Mouse (Mus musculus) intestine, embryonic 16.5 days (tissue): Measurements from ENCODE around the gene Rmdn2. TPM values are rescaled to one million over a fixed set of nuclear protein-coding genes. Genes with fewer than 3 reads are reported as not detected.

Experiments used
- ATAC-seq: fragments of 200-750 bp; cut with Nextera tagmentation; 2 replicates; pipeline ENCODE4 v1.8.0; 2017; ENCODE audit warnings: moderate TSS enrichment, moderate library complexity
- H3K27ac ChIP-seq: fragments of 300-500 bp; sonication (generic); 2 replicates; pipeline ENCODE4 v1.5.1; 2014; ENCODE audit warnings: mild to moderate bottlenecking, low read length
- H3K27me3 ChIP-seq: fragments of 300-500 bp; sonication (generic); replicated peaks from 2 replicates; pipeline ENCODE4 v1.6.1; 2014; ENCODE audit warnings: low read length, control low read depth, mixed read lengths; ENCODE audit not compliant: control insufficient read depth, insufficient read depth
- H3K36me3 ChIP-seq: fragments of 300-500 bp; sonication (generic); 2 replicates; pipeline ENCODE4 v1.6.1; 2014; ENCODE audit warnings: low read length, control low read depth; ENCODE audit not compliant: control insufficient read depth, insufficient read depth
- H3K4me1 ChIP-seq: fragments of 300-500 bp; sonication (generic); 2 replicates; pipeline ENCODE4 v1.6.1; 2014; ENCODE audit warnings: low read length, control low read depth, mixed read lengths; ENCODE audit not compliant: control insufficient read depth, insufficient read depth
- H3K4me2 ChIP-seq: fragments of 300-500 bp; sonication (generic); 2 replicates; pipeline ENCODE4 v1.6.1; 2014; ENCODE audit warnings: low read depth, low read length, control low read depth
- H3K4me3 ChIP-seq: fragments of 300-500 bp; sonication (generic); 2 replicates; pipeline ENCODE4 v1.5.1; 2014; ENCODE audit warnings: mild to moderate bottlenecking, low read length
- H3K9ac ChIP-seq: fragments of 300-500 bp; sonication (generic); 2 replicates; pipeline ENCODE4 v1.6.1; 2014; ENCODE audit warnings: low read depth, low read length
- H3K9me3 ChIP-seq: fragments of 300-500 bp; sonication (generic); 2 replicates; pipeline ENCODE4 v1.6.1; 2016; ENCODE audit warnings: low read length, control low read depth; ENCODE audit not compliant: control insufficient read depth
- WGBS: fragments of 180-500 bp; shearing (Covaris S2); extraction: QIAGEN DNeasy Blood & Tissue Kit; methylation state at CpG from one replicate; pipeline ENCODE4 v1.1.7; 2014; 5-methylcytosine and 5-hydroxymethylcytosine counted together
- polyA plus RNA-seq: library from polyadenylated mRNA; unstranded; fragments of >200 nt; fragmentation: Nextera tagmentation; extraction: Ambion mirVana; gene quantifications from 2 replicates; pipeline ENCODE4 v1.2.1, GENCODE M21; 2015

Gene Rmdn2
- polyA plus RNA-seq, 1 experiment from 2014 or later, result 8.6 TPM

GRCm38 (mm10) chr17:79709718-79710117, 98.1 kb downstream of the Rmdn2 start:
- ATAC-seq, result no peak
- 70% methylated on average over 1 of the region's 1 CpGs for WGBS
- no peak overlapping the region for H3K9ac ChIP-seq
- no peak overlapping the region for H3K27ac ChIP-seq
- peaks cover 18% of the 10 kb centered on the region for H3K4me1 ChIP-seq
- H3K27me3 ChIP-seq, result peaks cover 23% of the 10 kb centered on the region
- H3K4me2 ChIP-seq, result no peak overlapping the region
- no peak overlapping the region for H3K4me3 ChIP-seq
- H3K36me3 ChIP-seq, result no peaks in the 10 kb centered on the region
- H3K9me3 ChIP-seq, result no peaks in the 10 kb centered on the region

GRCm38 (mm10) chr17:79710246-79710842, 98.7 kb downstream of the Rmdn2 start:
- H3K27me3 ChIP-seq, result peaks cover 29% of the 10 kb centered on the region
- H3K9ac ChIP-seq, result no peak overlapping the region
- no peak for ATAC-seq
- peaks cover 24% of the 10 kb centered on the region for H3K4me1 ChIP-seq
- no peak overlapping the region for H3K27ac ChIP-seq
- H3K4me3 ChIP-seq, result 0 out of 2 replicates have a peak overlapping the region, but pooled peaks have one; percentile 3
- H3K36me3 ChIP-seq, result no peaks in the 10 kb centered on the region
- no peak overlapping the region for H3K4me2 ChIP-seq
- 21% methylated on average over 15 of the region's 15 CpGs for WGBS
- no peaks in the 10 kb centered on the region for H3K9me3 ChIP-seq

GRCm38 (mm10) chr17:79711944-79712343, 100.3 kb downstream of the Rmdn2 start:
- Histone ChIP-seq H3K36me3 (no peaks in the 10 kb centered on the region), H3K4me3 (no peak overlapping the region), H3K4me2 (no peak overlapping the region), H3K27ac (no peak overlapping the region), H3K9me3 (no peaks in the 10 kb centered on the region), H3K27me3 (peaks cover 29% of the 10 kb centered on the region), H3K4me1 (peaks cover 25% of the 10 kb centered on the region), H3K9ac (no peak overlapping the region)
- WGBS, result 26% methylated on average over 6 of the region's 6 CpGs
- ATAC-seq, result no peak

- Histone ChIP-seq H3K4me1 (peaks cover 25% of the 10 kb centered on the region), H3K9ac (0 out of 2 replicates have a peak overlapping the region, but pooled peaks have one; percentile 35), H3K4me2 (no peak overlapping the region), H3K9me3 (no peaks in the 10 kb centered on the region), H3K27me3 (peaks cover 29% of the 10 kb centered on the region), H3K4me3 (peak overlapping the region; percentile 25), H3K27ac (no peak overlapping the region), H3K36me3 (no peaks in the 10 kb centered on the region)
- no peak for ATAC-seq
- 21% methylated on average over 9 of the region's 9 CpGs for WGBS
Measured at GRCm38 (mm10) chr17:79712536-79712935, 100.9 kb downstream of the Rmdn2 start.

GRCm38 (mm10) chr17:79713276-79713642, 101.6 kb downstream of the Rmdn2 start:
- no peaks in the 10 kb centered on the region for H3K9me3 ChIP-seq
- H3K4me1 ChIP-seq, result peaks cover 25% of the 10 kb centered on the region
- H3K4me2 ChIP-seq, result peak overlapping the region; percentile 89
- H3K27ac ChIP-seq, result no peak overlapping the region
- ATAC-seq, result no peak
- H3K4me3 ChIP-seq, result peak overlapping the region; percentile 47
- peaks cover 29% of the 10 kb centered on the region for H3K27me3 ChIP-seq
- WGBS, result under 1% methylated on average over 24 of the region's 24 CpGs
- no peaks in the 10 kb centered on the region for H3K36me3 ChIP-seq
- peak overlapping the region; percentile 64 for H3K9ac ChIP-seq

- Histone ChIP-seq H3K4me1 (peaks cover 25% of the 10 kb centered on the region), H3K27ac (no peak overlapping the region; the same call in 1 of the 2 replicates), H3K4me3 (peak overlapping the region; percentile 47), H3K27me3 (peaks cover 29% of the 10 kb centered on the region), H3K4me2 (peak overlapping the region; percentile 89), H3K9me3 (no peaks in the 10 kb centered on the region), H3K36me3 (no peaks in the 10 kb centered on the region), H3K9ac (peak overlapping the region; percentile 64)
- WGBS, result under 1% methylated on average over 63 of the region's 63 CpGs
- peak; percentile 30 for ATAC-seq
Measured at GRCm38 (mm10) chr17:79713643-79714367, 102.1 kb downstream of the Rmdn2 start.

GRCm38 (mm10) chr17:79714368-79714895, 102.8 kb downstream of the Rmdn2 start:
- peaks cover 25% of the 10 kb centered on the region for H3K4me1 ChIP-seq
- ATAC-seq, result no peak
- H3K27me3 ChIP-seq, result peaks cover 29% of the 10 kb centered on the region
- peak overlapping the region; percentile 17 for H3K27ac ChIP-seq
- WGBS, result 1% methylated on average over 16 of the region's 16 CpGs
- H3K4me2 ChIP-seq, result peak overlapping the region; percentile 89
- H3K9me3 ChIP-seq, result no peaks in the 10 kb centered on the region
- peak overlapping the region; percentile 64 for H3K9ac ChIP-seq
- H3K4me3 ChIP-seq, result peak overlapping the region; percentile 47
- H3K36me3 ChIP-seq, result no peaks in the 10 kb centered on the region

GRCm38 (mm10) chr17:79714931-79715637, 103.4 kb downstream of the Rmdn2 start, which contains the start of gene Cyp1b1:
Cyp1b1 (minus strand) TSS chr17:79715061.
- H3K4me1 ChIP-seq, result peaks cover 25% of the 10 kb centered on the region
- under 1% methylated on average over 31 of the region's 31 CpGs for WGBS
- no peaks in the 10 kb centered on the region for H3K36me3 ChIP-seq
- no peaks in the 10 kb centered on the region for H3K9me3 ChIP-seq
- H3K4me2 ChIP-seq, result peak within 1 kb of the TSS; percentile 89
- peak within 1 kb of the TSS; percentile 64 for H3K9ac ChIP-seq
- peaks cover 25% of the 10 kb centered on the region for H3K27me3 ChIP-seq
- peak within 1 kb of the TSS; percentile 47 for H3K4me3 ChIP-seq
- H3K27ac ChIP-seq, result peak within 1 kb of the TSS; percentile 60
- ATAC-seq, result peak; percentile 67

- peak; percentile 91 for ATAC-seq
- Histone ChIP-seq H3K27ac (no peak overlapping the region), H3K27me3 (peaks cover 25% of the 10 kb centered on the region)
Measured at GRCm38 (mm10) chr17:79715649-79716143, 104.0 kb downstream of the Rmdn2 start.

More at GRCm38 (mm10) chr17:79715649-79716143, 104.0 kb downstream of the Rmdn2 start:
- Histone ChIP-seq H3K9me3 (no peaks in the 10 kb centered on the region), H3K36me3 (no peaks in the 10 kb centered on the region), H3K4me1 (peaks cover 25% of the 10 kb centered on the region), H3K4me2 (peak overlapping the region; percentile 89), H3K9ac (peak overlapping the region; percentile 58), H3K4me3 (peak overlapping the region; percentile 47)
- WGBS, result under 1% methylated on average over 42 of the region's 42 CpGs
